9 mouse cellular contexts compared by ENCODE assay signal in the genomic region with DNA sequence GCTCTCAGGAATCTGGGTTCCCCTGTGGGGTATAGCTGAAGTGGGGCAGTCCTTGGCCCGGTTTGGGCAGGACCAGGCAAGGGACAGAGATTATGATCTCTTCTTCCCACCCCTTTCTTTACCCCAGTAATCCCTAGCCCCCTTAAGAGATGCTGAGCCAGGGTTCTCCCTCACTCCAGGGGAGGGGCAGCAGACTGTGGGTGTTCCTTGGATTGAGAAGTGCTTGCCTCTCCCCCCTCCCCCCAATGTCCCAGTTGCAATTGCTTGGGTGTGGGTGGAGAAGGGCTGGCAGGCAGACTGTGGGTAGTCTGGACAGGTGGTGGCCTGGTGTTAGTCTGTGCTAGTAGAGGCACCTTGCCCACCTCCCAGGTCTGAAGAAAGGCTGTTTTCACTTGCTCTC. TPM values are rescaled to one million over a fixed set of nuclear protein-coding genes. Genes with fewer than 3 reads are reported as not detected.
A peak's percentile ranks its signal among the peaks of the same experiment; 100 is the strongest.
DNase-seq lines count a peak whose midpoint lies in the region; ATAC-seq lines count a peak whose summit lies in the region.
"Had no signal": no experiment of that assay in that cellular context is flagged by ENCODE, and none has a peak within 500 bp of the region (broad histone marks: within the 10 kb centered on the region; RNA-seq: fewer than 3 reads in every experiment).

No protein-coding gene starts in this region.

- H3K4me3 ChIP-seq in embryonic facial prominence, embryonic 10.5 days, result peak overlapping the region; percentile 90
- peak overlapping the region; percentile 91 for H3K4me3 ChIP-seq in intestine, embryonic 15.5 days (replicated peaks)
- peak overlapping the region; percentile 85 for H3K4me3 ChIP-seq in midbrain, embryonic 12.5 days

- no peaks in the 10 kb centered on the region for H3K27me3 ChIP-seq in embryonic facial prominence, embryonic 10.5 days (replicated peaks; ENCODE audit: low read depth, poor library complexity, severe bottlenecking)
- no peaks in the 10 kb centered on the region for H3K27me3 ChIP-seq in intestine, embryonic 15.5 days (replicated peaks)
- no peaks in the 10 kb centered on the region for H3K27me3 ChIP-seq in midbrain, embryonic 12.5 days

- H3K4me1 ChIP-seq in embryonic facial prominence, embryonic 10.5 days, result peaks cover 21% of the 10 kb centered on the region
- peaks cover 9% of the 10 kb centered on the region for H3K4me1 ChIP-seq in intestine, embryonic 15.5 days (replicated peaks)
- H3K4me1 ChIP-seq in midbrain, embryonic 12.5 days, result peaks cover 17% of the 10 kb centered on the region

- H3K4me2 ChIP-seq in intestine, embryonic 15.5 days (replicated peaks), result peak overlapping the region; percentile 89
- peak overlapping the region; percentile 82 for H3K4me2 ChIP-seq in midbrain, embryonic 12.5 days (replicated peaks)

- peaks cover 34% of the 10 kb centered on the region for H3K9me3 ChIP-seq in embryonic facial prominence, embryonic 10.5 days
- peaks cover 16% of the 10 kb centered on the region for H3K9me3 ChIP-seq in intestine, embryonic 15.5 days
- H3K9me3 ChIP-seq in midbrain, embryonic 12.5 days, result peaks cover 16% of the 10 kb centered on the region

- peak overlapping the region; percentile 95; the same call in 1 of the 2 replicates for H3K27ac ChIP-seq in embryonic facial prominence, embryonic 10.5 days (replicated peaks)
- no peak overlapping the region for H3K27ac ChIP-seq in intestine, embryonic 15.5 days
- H3K27ac ChIP-seq in midbrain, embryonic 12.5 days (replicated peaks), result no peak overlapping the region

- 64% methylated on average over 1 of the region's 1 CpGs for WGBS in embryonic facial prominence, embryonic 10.5 days
- WGBS in intestine, embryonic 15.5 days, result 58% methylated on average over 1 of the region's 1 CpGs
- WGBS in midbrain, embryonic 12.5 days, result 60% methylated on average over 1 of the region's 1 CpGs

- peaks cover 55% of the 10 kb centered on the region for H3K36me3 ChIP-seq in embryonic facial prominence, embryonic 10.5 days (replicated peaks)
- peaks cover 44% of the 10 kb centered on the region for H3K36me3 ChIP-seq in intestine, embryonic 15.5 days
- peaks cover 48% of the 10 kb centered on the region for H3K36me3 ChIP-seq in midbrain, embryonic 12.5 days

- DNase-seq in left cerebral cortex, adult 18-20 months (ENCODE audit: low spot score in 2 of 2), result peak; percentile 32 to 54
- DNase-seq in left cerebral cortex, adult 11 months (ENCODE audit: low spot score), result no peak
- no peak for DNase-seq in embryonic facial prominence, embryonic 10.5 days (ENCODE audit: low spot score)
- DNase-seq in urinary bladder, postnatal 36 days (ENCODE audit: low spot score in 2 of 2), result no peak
- DNase-seq in lung, adult 18-20 months, result no peak
- DNase-seq in right cerebral cortex, postnatal 10 days (ENCODE audit: low spot score in 2 of 2), result no peak

- no peak for ATAC-seq in intestine, embryonic 15.5 days
- no peak for ATAC-seq in midbrain, embryonic 12.5 days (ENCODE audit: low FRiP score, low read depth)

- no peak overlapping the region for H3K9ac ChIP-seq in intestine, embryonic 15.5 days
- H3K9ac ChIP-seq in midbrain, embryonic 12.5 days (replicated peaks), result peak overlapping the region; percentile 88

RNA-seq across cellular contexts. Expression of a gene that starts 1.5 kb away (rescaled TPM):
- total RNA-seq in left cerebral cortex, adult 18-20 months (2021), result not detected
- 0.91 TPM in 1 of 2 replicates, not detected in the other for polyA plus RNA-seq in embryonic facial prominence, embryonic 10.5 days (2016; fragmentation: Nextera tagmentation; extraction: Ambion mirVana)
- not detected in 2 replicates for polyA plus RNA-seq in intestine, embryonic 15.5 days (2015; fragmentation: Nextera tagmentation; extraction: Ambion mirVana)
- polyA plus RNA-seq in midbrain, embryonic 12.5 days (2016; fragmentation: Nextera tagmentation; extraction: Ambion mirVana), result 0.65 TPM in 1 of 2 replicates, not detected in the other
- total RNA-seq: left cerebral cortex, postnatal 25 days had no signal

RNA-seq across cellular contexts. Expression of a gene that starts 1.6 kb away (rescaled TPM):
- 10 to 100 TPM; 55.0 to 58.6 TPM for total RNA-seq in left cerebral cortex, adult 18-20 months (2021)
- 50.7 and 56.2 TPM in 2 replicates for polyA plus RNA-seq in embryonic facial prominence, embryonic 10.5 days (2016; fragmentation: Nextera tagmentation; extraction: Ambion mirVana)
- polyA plus RNA-seq in intestine, embryonic 15.5 days (2015; fragmentation: Nextera tagmentation; extraction: Ambion mirVana), result 23.6 and 24.9 TPM in 2 replicates
- 50.1 and 54.1 TPM in 2 replicates for polyA plus RNA-seq in midbrain, embryonic 12.5 days (2016; fragmentation: Nextera tagmentation; extraction: Ambion mirVana)

RNA-seq across cellular contexts. Expression of a gene that starts 5.9 kb away (rescaled TPM):
- not detected for total RNA-seq in left cerebral cortex, adult 18-20 months (2021)
- polyA plus RNA-seq in embryonic facial prominence, embryonic 10.5 days (2016; fragmentation: Nextera tagmentation; extraction: Ambion mirVana), result not detected in 2 replicates
- polyA plus RNA-seq in intestine, embryonic 15.5 days (2015; fragmentation: Nextera tagmentation; extraction: Ambion mirVana), result not detected in 2 replicates
- polyA plus RNA-seq in midbrain, embryonic 12.5 days (2016; fragmentation: Nextera tagmentation; extraction: Ambion mirVana), result not detected in 2 replicates
- total RNA-seq: left cerebral cortex, postnatal 25 days had no signal

RNA-seq across cellular contexts. Expression of a gene that starts 6.6 kb away (rescaled TPM):
- total RNA-seq in left cerebral cortex, adult 18-20 months (2021), result 1 to 10 TPM; 6.0 to 8.1 TPM
- polyA plus RNA-seq in embryonic facial prominence, embryonic 10.5 days (2016; fragmentation: Nextera tagmentation; extraction: Ambion mirVana), result 10.1 and 10.8 TPM in 2 replicates
- polyA plus RNA-seq in intestine, embryonic 15.5 days (2015; fragmentation: Nextera tagmentation; extraction: Ambion mirVana), result 5.1 and 5.8 TPM in 2 replicates
- polyA plus RNA-seq in midbrain, embryonic 12.5 days (2016; fragmentation: Nextera tagmentation; extraction: Ambion mirVana), result 13.3 and 15.7 TPM in 2 replicates

RNA-seq across cellular contexts. Expression of a gene that starts 22.7 kb away (rescaled TPM):
- 10 to 100 TPM; 12.0 to 14.4 TPM for total RNA-seq in left cerebral cortex, adult 18-20 months (2021)
- 2.5 and 3.0 TPM in 2 replicates for polyA plus RNA-seq in embryonic facial prominence, embryonic 10.5 days (2016; fragmentation: Nextera tagmentation; extraction: Ambion mirVana)
- polyA plus RNA-seq in intestine, embryonic 15.5 days (2015; fragmentation: Nextera tagmentation; extraction: Ambion mirVana), result 87.2 and 87.9 TPM in 2 replicates
- 1.7 and 3.1 TPM in 2 replicates for polyA plus RNA-seq in midbrain, embryonic 12.5 days (2016; fragmentation: Nextera tagmentation; extraction: Ambion mirVana)

Comparison
In these comparisons a context has a peak if more than half of its experiments do, and no peak if none do; other contexts are left out.
1. DNase-seq: peak in left cerebral cortex, adult 18-20 months (2 of 2); none in left cerebral cortex, adult 11 months (single experiment), embryonic facial prominence, embryonic 10.5 days (single experiment), urinary bladder, postnatal 36 days (0 of 2), lung, adult 18-20 months (0 of 2) and right cerebral cortex, postnatal 10 days (0 of 2).
2. Peak in every context shown above with its lines, with median percentiles within 50 percentile points of each other: H3K4me3 ChIP-seq.